Mouse (Mus musculus): Measurements from ENCODE around the gene Nrxn2. TPM values are rescaled to one million over a fixed set of nuclear protein-coding genes. Genes with fewer than 3 reads are reported as not detected.

Nrxn2 gene
- polyA plus RNA-seq, 1 experiment from 2014 or later = 6.2 TPM

DNA sequence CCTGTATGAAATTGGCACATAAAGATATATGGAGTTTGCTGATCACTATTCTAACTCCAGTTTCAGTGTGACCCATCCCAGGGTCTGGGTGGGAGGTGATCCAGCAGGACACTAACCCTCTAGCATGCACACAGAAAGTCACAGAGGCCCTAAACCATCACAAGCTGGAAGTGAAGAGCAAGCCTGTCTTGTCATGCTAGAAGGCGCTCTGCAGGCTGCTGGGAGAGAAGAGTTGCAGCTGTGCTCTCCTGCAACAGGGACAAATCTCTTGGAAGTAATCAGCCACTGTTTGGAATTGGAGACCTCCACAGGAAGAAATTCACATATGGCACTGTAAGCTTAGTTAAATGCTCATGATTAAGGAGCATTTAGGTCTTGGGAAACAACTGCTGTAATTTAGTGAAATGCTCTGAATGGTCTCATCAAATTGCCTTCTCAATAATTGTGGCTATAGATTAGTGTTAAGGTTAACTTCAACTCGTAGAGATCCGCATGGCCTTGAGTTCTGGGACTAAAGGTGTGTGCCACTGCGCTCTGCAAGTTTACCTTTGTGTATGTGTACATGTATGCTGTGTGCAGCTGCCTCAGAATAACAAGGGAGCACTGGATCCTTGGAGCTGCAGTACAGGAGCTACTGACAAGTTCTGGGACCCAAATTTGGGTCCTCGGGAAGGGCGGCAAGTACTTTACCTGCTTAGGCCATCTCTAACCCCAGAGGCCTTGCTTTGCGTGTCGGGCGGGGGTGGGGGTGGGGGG is 37.9 kb upstream of the Nrxn2 start:
- H3K27me3 ChIP-seq (ENCODE audit: insufficient read depth, low read length) = no peaks in the 10 kb centered on the region
- H3K36me3 ChIP-seq (ENCODE audit: insufficient read depth, low read length) = peaks cover 31% of the 10 kb centered on the region
- no peak overlapping the region for H3K4me3 ChIP-seq (ENCODE audit: low read length)
- peaks cover 31% of the 10 kb centered on the region for H3K4me1 ChIP-seq (ENCODE audit: insufficient read depth, low read length)
- no peak overlapping the region for H3K27ac ChIP-seq (ENCODE audit: low read length)
- H3K4me2 ChIP-seq (replicated peaks; ENCODE audit: low read depth, low read length) = no peak overlapping the region
- ATAC-seq (ENCODE audit: low FRiP score, low TSS enrichment) = no peak
- no peaks in the 10 kb centered on the region for H3K9me3 ChIP-seq (ENCODE audit: low read length)
- H3K9ac ChIP-seq (replicated peaks; ENCODE audit: low read length) = no peak overlapping the region
- WGBS = 91% methylated on average over 9 of the region's 9 CpGs

DNA sequence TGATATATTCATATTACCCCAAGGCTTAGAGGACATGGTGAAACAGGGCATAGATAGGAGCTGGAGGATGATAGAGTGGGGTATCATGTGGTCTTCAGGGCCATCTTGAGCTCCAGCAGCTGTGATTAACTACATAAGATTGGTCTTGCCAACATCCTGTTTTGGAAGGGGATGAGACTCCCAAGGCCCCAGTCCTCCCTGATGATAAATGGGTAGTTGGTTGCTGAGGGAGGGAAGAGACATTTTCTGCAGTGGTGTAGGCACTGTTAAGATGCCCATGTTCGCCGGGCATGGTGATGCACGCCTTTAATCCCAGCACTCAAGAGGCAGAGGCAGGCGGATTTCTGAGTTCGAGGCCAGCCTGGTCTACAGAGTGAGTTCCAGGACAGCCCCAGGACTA is 37.3 kb upstream of the Nrxn2 start:
- H3K9ac ChIP-seq (replicated peaks; ENCODE audit: low read length) = no peak overlapping the region
- no peaks in the 10 kb centered on the region for H3K9me3 ChIP-seq (ENCODE audit: low read length)
- WGBS = 94% methylated on average over 5 of the region's 5 CpGs
- H3K36me3 ChIP-seq (ENCODE audit: insufficient read depth, low read length) = peaks cover 24% of the 10 kb centered on the region
- ATAC-seq (ENCODE audit: low FRiP score, low TSS enrichment) = no peak
- H3K4me2 ChIP-seq (replicated peaks; ENCODE audit: low read depth, low read length) = no peak overlapping the region
- H3K27me3 ChIP-seq (ENCODE audit: insufficient read depth, low read length) = no peaks in the 10 kb centered on the region
- no peak overlapping the region for H3K4me3 ChIP-seq (ENCODE audit: low read length)
- H3K4me1 ChIP-seq (ENCODE audit: insufficient read depth, low read length) = peaks cover 37% of the 10 kb centered on the region
- no peak overlapping the region for H3K27ac ChIP-seq (ENCODE audit: low read length)

DNA sequence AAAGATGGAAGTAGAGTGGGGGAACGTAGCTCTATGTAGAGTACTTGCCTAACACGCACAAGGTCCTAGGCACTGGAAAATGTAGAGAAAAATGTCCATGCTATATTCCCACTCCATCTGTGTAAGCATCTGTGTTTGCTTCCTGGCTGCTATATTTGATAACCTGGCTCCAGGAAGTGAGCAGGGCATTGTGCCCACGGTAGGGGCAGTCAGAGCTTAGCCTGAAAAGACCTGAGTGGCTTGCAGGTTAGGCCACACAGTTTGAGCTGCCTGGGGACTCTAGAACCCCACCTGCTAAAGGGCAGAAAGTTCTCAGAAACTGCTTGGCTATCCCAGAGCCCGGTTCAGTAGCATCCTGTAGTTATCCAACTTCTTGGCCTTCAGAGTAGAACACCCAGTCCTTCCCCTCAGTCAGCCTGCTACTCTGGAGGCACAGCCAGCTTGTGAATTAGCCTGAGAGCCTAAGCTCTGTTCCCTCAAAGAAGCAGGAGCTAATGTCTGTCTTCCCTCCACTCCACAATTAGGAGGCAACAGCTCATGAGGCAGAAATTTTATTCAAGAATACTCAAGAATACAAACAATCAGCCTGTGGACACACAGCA is 36.1 kb upstream of the Nrxn2 start:
- WGBS = 73% methylated on average over 4 of the region's 4 CpGs
- Histone ChIP-seq H3K9me3 (ENCODE audit: low read length) (no peaks in the 10 kb centered on the region), H3K4me2 (replicated peaks; ENCODE audit: low read depth, low read length) (no peak overlapping the region), H3K27me3 (ENCODE audit: insufficient read depth, low read length) (no peaks in the 10 kb centered on the region), H3K9ac (replicated peaks; ENCODE audit: low read length) (no peak overlapping the region), H3K36me3 (ENCODE audit: insufficient read depth, low read length) (peaks cover 12% of the 10 kb centered on the region), H3K4me3 (ENCODE audit: low read length) (no peak overlapping the region), H3K4me1 (ENCODE audit: insufficient read depth, low read length) (peaks cover 45% of the 10 kb centered on the region), H3K27ac (ENCODE audit: low read length) (peak overlapping the region; percentile 9; the same call in 1 of the 2 replicates)
- no peak for ATAC-seq (ENCODE audit: low FRiP score, low TSS enrichment)

GRCm38 (mm10) chr19:6383470-6383869 is 35.1 kb upstream of the Nrxn2 start:
- Histone ChIP-seq H3K4me2 (replicated peaks; ENCODE audit: low read depth, low read length) (no peak overlapping the region), H3K4me1 (ENCODE audit: insufficient read depth, low read length) (peaks cover 45% of the 10 kb centered on the region), H3K9ac (replicated peaks; ENCODE audit: low read length) (no peak overlapping the region), H3K27ac (ENCODE audit: low read length) (peak overlapping the region; percentile 72), H3K4me3 (ENCODE audit: low read length) (no peak overlapping the region), H3K36me3 (ENCODE audit: insufficient read depth, low read length) (peaks cover 3% of the 10 kb centered on the region), H3K27me3 (ENCODE audit: insufficient read depth, low read length) (no peaks in the 10 kb centered on the region), H3K9me3 (ENCODE audit: low read length) (no peaks in the 10 kb centered on the region)
- 31% methylated on average over 5 of the region's 5 CpGs for WGBS
- ATAC-seq (ENCODE audit: low FRiP score, low TSS enrichment) = peak; percentile 41; the same call in 1 of the 2 replicates

DNA sequence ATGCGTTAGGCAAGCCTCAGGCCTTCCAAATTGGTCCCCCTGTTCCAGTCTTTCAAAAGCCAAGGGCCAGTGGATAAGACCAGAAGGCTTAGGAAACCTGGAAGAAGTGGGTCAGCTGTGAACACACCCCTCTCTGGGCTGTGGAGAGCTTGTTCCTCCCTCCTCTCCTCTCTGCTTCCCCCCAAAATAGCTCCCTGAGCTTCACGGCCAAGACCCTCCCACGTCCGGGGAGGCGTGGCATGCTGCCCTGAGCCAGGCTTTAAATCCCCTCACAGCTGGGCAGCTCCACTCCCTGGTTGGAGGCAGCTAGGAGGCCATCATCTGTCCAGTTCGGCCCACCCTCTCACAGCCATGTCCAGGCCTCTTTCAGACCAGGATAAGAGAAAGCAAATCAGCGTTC is 34.4 kb upstream of the Nrxn2 start, which contains the start of gene Pygm:
Gene Pygm, plus strand, starts transcription at position 272 of the 400 bp plus-strand sequence.
- 12% methylated on average over 7 of the region's 7 CpGs for WGBS
- no peaks in the 10 kb centered on the region for H3K27me3 ChIP-seq (ENCODE audit: insufficient read depth, low read length)
- ATAC-seq (ENCODE audit: low FRiP score, low TSS enrichment) = peak; percentile 62
- H3K9ac ChIP-seq (replicated peaks; ENCODE audit: low read length) = peak within 1 kb of the TSS; percentile 9
- peak within 1 kb of the TSS; percentile 72 for H3K27ac ChIP-seq (ENCODE audit: low read length)
- H3K9me3 ChIP-seq (ENCODE audit: low read length) = no peaks in the 10 kb centered on the region
- H3K4me1 ChIP-seq (ENCODE audit: insufficient read depth, low read length) = peaks cover 48% of the 10 kb centered on the region
- H3K36me3 ChIP-seq (ENCODE audit: insufficient read depth, low read length) = no peaks in the 10 kb centered on the region
- H3K4me3 ChIP-seq (ENCODE audit: low read length) = peak within 1 kb of the TSS; percentile 20
- peak within 1 kb of the TSS; percentile 45 for H3K4me2 ChIP-seq (replicated peaks; ENCODE audit: low read depth, low read length)

DNA sequence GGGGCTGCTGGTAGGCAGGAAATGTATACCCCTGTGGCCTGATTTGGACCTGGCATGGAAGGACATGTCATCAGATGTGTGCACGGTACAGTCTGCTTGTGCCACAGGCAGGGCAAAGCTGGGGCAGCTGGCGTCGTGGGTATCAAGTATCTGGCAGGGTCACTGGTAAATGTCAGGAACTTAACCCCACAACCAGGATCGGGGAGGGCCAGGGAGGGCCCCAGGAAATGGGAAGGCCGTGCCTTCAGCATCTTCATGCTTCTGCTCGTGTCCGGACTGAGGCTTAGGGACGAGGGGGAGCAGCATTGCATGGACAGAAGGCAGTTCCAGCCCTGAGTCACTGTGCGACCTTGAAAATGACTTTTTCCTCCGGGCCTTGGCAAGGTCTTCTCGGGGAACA is 33.6 kb upstream of the Nrxn2 start:
- Histone ChIP-seq H3K4me3 (ENCODE audit: low read length) (peak overlapping the region; percentile 20), H3K9me3 (ENCODE audit: low read length) (no peaks in the 10 kb centered on the region), H3K9ac (replicated peaks; ENCODE audit: low read length) (peak overlapping the region; percentile 9), H3K4me1 (ENCODE audit: insufficient read depth, low read length) (peaks cover 57% of the 10 kb centered on the region), H3K27me3 (ENCODE audit: insufficient read depth, low read length) (no peaks in the 10 kb centered on the region), H3K36me3 (ENCODE audit: insufficient read depth, low read length) (no peaks in the 10 kb centered on the region), H3K4me2 (replicated peaks; ENCODE audit: low read depth, low read length) (peak overlapping the region; percentile 45), H3K27ac (ENCODE audit: low read length) (peak overlapping the region; percentile 72)
- 42% methylated on average over 11 of the region's 11 CpGs for WGBS
- no peak; the same call in 1 of the 2 replicates for ATAC-seq (ENCODE audit: low FRiP score, low TSS enrichment)

DNA sequence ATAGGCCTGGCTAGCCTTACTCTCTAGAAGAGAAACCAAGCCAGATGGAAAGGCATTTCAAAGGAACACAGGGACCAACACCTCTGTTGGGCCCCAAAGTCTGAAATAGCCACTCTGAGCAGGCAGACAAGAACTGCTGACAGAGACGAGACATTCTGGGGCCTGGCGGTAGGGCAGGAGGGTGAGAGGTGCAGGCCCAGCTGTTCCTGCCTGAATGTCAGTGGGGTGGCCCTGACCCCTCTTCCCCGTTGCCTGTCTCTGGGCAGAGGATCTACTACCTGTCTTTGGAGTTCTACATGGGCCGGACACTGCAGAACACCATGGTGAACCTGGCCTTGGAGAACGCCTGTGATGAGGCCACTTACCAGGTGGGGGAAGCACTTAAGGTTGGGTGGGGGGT is 33.1 kb upstream of the Nrxn2 start:
- Histone ChIP-seq H3K4me2 (replicated peaks; ENCODE audit: low read depth, low read length) (peak overlapping the region; percentile 45), H3K27ac (ENCODE audit: low read length) (0 out of 2 replicates have a peak overlapping the region, but pooled peaks have one; percentile 72), H3K27me3 (ENCODE audit: insufficient read depth, low read length) (no peaks in the 10 kb centered on the region), H3K4me1 (ENCODE audit: insufficient read depth, low read length) (peaks cover 59% of the 10 kb centered on the region), H3K36me3 (ENCODE audit: insufficient read depth, low read length) (no peaks in the 10 kb centered on the region), H3K9me3 (ENCODE audit: low read length) (no peaks in the 10 kb centered on the region), H3K4me3 (ENCODE audit: low read length) (peak overlapping the region; percentile 20), H3K9ac (replicated peaks; ENCODE audit: low read length) (peak overlapping the region; percentile 9; the same call in 1 of the 2 replicates)
- no peak for ATAC-seq (ENCODE audit: low FRiP score, low TSS enrichment)
- 67% methylated on average over 5 of the region's 5 CpGs for WGBS

GRCm38 (mm10) chr19:6385821-6386220 is 32.7 kb upstream of the Nrxn2 start:
- peaks cover 59% of the 10 kb centered on the region for H3K4me1 ChIP-seq (ENCODE audit: insufficient read depth, low read length)

GRCm38 (mm10) chr19:6386234-6386633 is 32.3 kb upstream of the Nrxn2 start:
- Histone ChIP-seq H3K4me2 (replicated peaks; ENCODE audit: low read depth, low read length) (no peak overlapping the region; the same call in 1 of the 2 replicates), H3K4me3 (ENCODE audit: low read length) (no peak overlapping the region), H3K4me1 (ENCODE audit: insufficient read depth, low read length) (peaks cover 59% of the 10 kb centered on the region), H3K9ac (replicated peaks; ENCODE audit: low read length) (no peak overlapping the region), H3K27ac (ENCODE audit: low read length) (no peak overlapping the region), H3K9me3 (ENCODE audit: low read length) (no peaks in the 10 kb centered on the region), H3K27me3 (ENCODE audit: insufficient read depth, low read length) (no peaks in the 10 kb centered on the region), H3K36me3 (ENCODE audit: insufficient read depth, low read length) (no peaks in the 10 kb centered on the region)
- ATAC-seq (ENCODE audit: low FRiP score, low TSS enrichment) = no peak
- WGBS = 51% methylated on average over 9 of the region's 9 CpGs

More at GRCm38 (mm10) chr19:6385821-6386220, 32.7 kb upstream of the Nrxn2 start:
- 0 out of 2 replicates have a peak overlapping the region, but pooled peaks have one; percentile 20 for H3K4me3 ChIP-seq (ENCODE audit: low read length)
- H3K9me3 ChIP-seq (ENCODE audit: low read length) = no peaks in the 10 kb centered on the region
- H3K27ac ChIP-seq (ENCODE audit: low read length) = no peak overlapping the region
- 82% methylated on average over 7 of the region's 7 CpGs for WGBS
- H3K27me3 ChIP-seq (ENCODE audit: insufficient read depth, low read length) = no peaks in the 10 kb centered on the region
- peak overlapping the region; percentile 45 for H3K4me2 ChIP-seq (replicated peaks; ENCODE audit: low read depth, low read length)
- H3K9ac ChIP-seq (replicated peaks; ENCODE audit: low read length) = no peak overlapping the region
- ATAC-seq (ENCODE audit: low FRiP score, low TSS enrichment) = no peak
- H3K36me3 ChIP-seq (ENCODE audit: insufficient read depth, low read length) = no peaks in the 10 kb centered on the region

DNA sequence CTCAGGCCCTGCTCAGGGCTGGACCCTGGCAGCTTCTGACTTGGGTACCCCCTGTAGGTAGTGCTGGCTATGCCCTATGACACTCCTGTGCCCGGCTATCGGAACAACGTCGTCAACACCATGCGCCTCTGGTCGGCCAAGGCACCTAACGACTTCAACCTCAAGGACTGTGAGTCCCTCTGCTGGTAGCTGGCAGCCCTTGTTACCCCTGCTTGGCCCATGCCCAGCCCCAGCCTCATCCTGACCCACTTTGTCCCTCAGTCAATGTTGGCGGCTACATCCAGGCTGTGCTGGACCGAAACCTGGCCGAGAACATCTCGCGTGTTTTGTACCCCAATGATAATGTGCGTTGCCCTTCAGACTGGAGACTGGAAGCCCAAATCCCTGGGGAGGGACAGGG is 30.5 kb upstream of the Nrxn2 start:
- Histone ChIP-seq H3K9ac (replicated peaks; ENCODE audit: low read length) (no peak overlapping the region), H3K4me2 (replicated peaks; ENCODE audit: low read depth, low read length) (no peak overlapping the region), H3K36me3 (ENCODE audit: insufficient read depth, low read length) (no peaks in the 10 kb centered on the region), H3K9me3 (ENCODE audit: low read length) (no peaks in the 10 kb centered on the region), H3K27me3 (ENCODE audit: insufficient read depth, low read length) (no peaks in the 10 kb centered on the region), H3K27ac (ENCODE audit: low read length) (no peak overlapping the region), H3K4me1 (ENCODE audit: insufficient read depth, low read length) (peaks cover 54% of the 10 kb centered on the region), H3K4me3 (ENCODE audit: low read length) (no peak overlapping the region)
- WGBS = 84% methylated on average over 13 of the region's 13 CpGs
- no peak for ATAC-seq (ENCODE audit: low FRiP score, low TSS enrichment)

Data from kidney, embryonic 16.5 days (tissue).